Mouse (Mus musculus): ENCODE measurements around the gene Map3k11. TPM values are rescaled to one million over a fixed set of nuclear protein-coding genes. Genes with fewer than 3 reads are reported as not detected.

Map3k11 gene
- polyA plus RNA-seq, 1 experiment = 19.0 TPM

DNA sequence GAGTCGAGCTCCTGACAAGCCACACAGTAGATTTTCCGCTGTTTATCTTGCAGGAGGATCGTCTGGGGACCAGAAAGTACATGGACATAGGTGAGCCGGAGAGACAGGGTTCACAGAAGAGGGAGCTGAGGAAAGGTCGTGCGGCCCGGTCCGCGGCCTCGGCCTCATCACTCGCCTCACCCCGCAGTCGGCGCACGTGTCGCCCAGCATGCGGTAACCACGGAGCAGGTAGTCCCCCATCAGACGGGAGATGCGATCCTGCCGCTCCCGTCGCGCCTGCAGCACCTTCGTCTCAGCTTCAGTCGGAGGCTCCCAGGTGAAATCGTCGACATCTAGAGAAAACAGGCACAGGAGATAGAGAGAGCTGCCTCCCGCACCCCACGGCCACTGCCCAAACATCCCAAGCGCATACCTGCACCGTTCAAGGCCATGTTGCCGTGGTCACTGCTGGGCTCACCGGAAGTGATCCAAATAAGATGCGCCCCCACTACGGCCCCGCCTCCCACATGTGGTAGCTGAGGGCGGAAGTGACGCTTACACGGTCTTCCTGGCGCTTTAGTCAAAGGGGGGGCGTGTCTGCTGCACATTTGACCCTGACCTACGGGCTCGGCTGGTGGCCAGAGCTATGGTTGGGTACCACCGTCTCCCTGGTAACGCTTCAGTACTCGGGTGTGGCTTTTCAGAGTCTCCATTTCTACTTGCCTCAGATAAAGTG, 42.9 kb downstream of the Map3k11 start:
- Histone ChIP-seq H3K4me2 (ENCODE audit: low read depth) (peak overlapping the region; percentile 92), H3K27me3 (ENCODE audit: control insufficient read depth, insufficient read depth, insufficient read length) (peaks cover under 1% of the 10 kb centered on the region), H3K36me3 (ENCODE audit: control insufficient read depth, insufficient read depth) (no peaks in the 10 kb centered on the region), H3K4me3 (peak overlapping the region; percentile 61), H3K79me2 (ENCODE audit: control insufficient read depth, insufficient read depth) (peaks cover 38% of the 10 kb centered on the region), H3ac (ENCODE audit: control insufficient read depth, insufficient read length) (peak overlapping the region; percentile 27)
- TF ChIP-seq MYOD1 (IDR thresholded peaks at IDR 0.05; ENCODE audit: control insufficient read depth in 1 of 3, insufficient read length in 2 of 3, low read depth in 2 of 3) = peak in 1 of 3 experiments; percentile 12
- peak; percentile 87 for TF ChIP-seq USF1 (IDR thresholded peaks at IDR 0.05; ENCODE audit: low read depth)
- TF ChIP-seq CEBPB (IDR thresholded peaks at IDR 0.05; ENCODE audit: insufficient read depth, poor library complexity, severe bottlenecking) = no peak
- peak; percentile 17 for TF ChIP-seq MAX (IDR thresholded peaks at IDR 0.05; ENCODE audit: low read depth)
- TF ChIP-seq MYOG (IDR thresholded peaks at IDR 0.05; ENCODE audit: control insufficient read depth in 1 of 3, insufficient read depth in 1 of 3, insufficient read length in 2 of 3, low read depth in 2 of 3) = peak in 1 of 3 experiments; percentile 26
- no peak for TF ChIP-seq TCF12 (IDR thresholded peaks at IDR 0.05; ENCODE audit: insufficient read depth, poor library complexity, severe bottlenecking)
- TF ChIP-seq POLR2A (IDR thresholded peaks at IDR 0.05; ENCODE audit: insufficient read length, low read depth) = peak; percentile 90
- no peak for TF ChIP-seq TCF3 (IDR thresholded peaks at IDR 0.05; ENCODE audit: insufficient read length, low read depth)
- TF ChIP-seq E2F4 (IDR thresholded peaks at IDR 0.05; ENCODE audit: insufficient read depth) = peak; percentile 87
- no peak for TF ChIP-seq REST (IDR thresholded peaks at IDR 0.05; ENCODE audit: insufficient read depth, insufficient read length)
- peak; percentile 86 for TF ChIP-seq POLR2AphosphoS2 (IDR thresholded peaks at IDR 0.05; ENCODE audit: insufficient read length, low read depth)
- TF ChIP-seq SRF (IDR thresholded peaks at IDR 0.05; ENCODE audit: control insufficient read depth, insufficient read length, low read depth) = peak; percentile 87

- H3K36me3 ChIP-seq (ENCODE audit: control insufficient read depth, insufficient read depth) = no peaks in the 10 kb centered on the region
These were observed 45.8 kb downstream of the Map3k11 start for GRCm38 (mm10) chr19:5734325-5734724.

DNA sequence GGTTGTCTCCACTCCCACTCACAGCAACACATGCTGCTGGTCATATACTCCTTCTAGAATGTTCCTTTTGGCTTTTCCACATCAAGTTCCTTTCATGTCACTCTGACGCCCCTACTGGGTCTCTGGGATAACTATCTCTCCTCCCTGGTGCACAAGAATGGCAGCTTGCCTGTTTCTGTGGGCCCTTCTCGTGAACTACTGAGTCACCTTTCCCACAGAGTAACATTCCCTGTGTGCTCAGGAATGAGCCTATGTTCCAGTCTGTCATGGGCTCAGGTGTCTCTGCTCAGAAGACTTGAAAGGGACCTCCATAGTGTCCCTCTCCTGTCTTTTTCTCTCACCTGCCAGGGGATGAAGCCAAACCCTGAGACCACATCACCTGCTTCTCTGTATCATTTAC, 50.9 kb downstream of the Map3k11 start:
- Histone ChIP-seq H3K4me2 (ENCODE audit: low read depth) (no peak overlapping the region), H3K4me3 (no peak overlapping the region), H3ac (ENCODE audit: control insufficient read depth, insufficient read length) (no peak overlapping the region), H3K27me3 (ENCODE audit: control insufficient read depth, insufficient read depth, insufficient read length) (peaks cover 9% of the 10 kb centered on the region), H3K79me2 (ENCODE audit: control insufficient read depth, insufficient read depth) (peaks cover 15% of the 10 kb centered on the region), H3K36me3 (ENCODE audit: control insufficient read depth, insufficient read depth) (no peaks in the 10 kb centered on the region)
- TF ChIP-seq TCF3 (IDR thresholded peaks at IDR 0.05; ENCODE audit: insufficient read length, low read depth) (no peak), CEBPB (IDR thresholded peaks at IDR 0.05; ENCODE audit: insufficient read depth, poor library complexity, severe bottlenecking) (no peak), MAX (IDR thresholded peaks at IDR 0.05; ENCODE audit: low read depth) (no peak), SRF (IDR thresholded peaks at IDR 0.05; ENCODE audit: control insufficient read depth, insufficient read length, low read depth) (no peak), POLR2A (IDR thresholded peaks at IDR 0.05; ENCODE audit: insufficient read length, low read depth) (no peak), POLR2AphosphoS2 (IDR thresholded peaks at IDR 0.05; ENCODE audit: insufficient read length, low read depth) (no peak), E2F4 (IDR thresholded peaks at IDR 0.05; ENCODE audit: insufficient read depth) (no peak), MYOG (IDR thresholded peaks at IDR 0.05; ENCODE audit: control insufficient read depth in 1 of 3, insufficient read depth in 1 of 3, insufficient read length in 2 of 3, low read depth in 2 of 3) (no peak), MYOD1 (IDR thresholded peaks at IDR 0.05; ENCODE audit: control insufficient read depth in 1 of 3, insufficient read length in 2 of 3, low read depth in 2 of 3) (no peak), TCF12 (IDR thresholded peaks at IDR 0.05; ENCODE audit: insufficient read depth, poor library complexity, severe bottlenecking) (no peak), REST (IDR thresholded peaks at IDR 0.05; ENCODE audit: insufficient read depth, insufficient read length) (no peak), USF1 (IDR thresholded peaks at IDR 0.05; ENCODE audit: low read depth) (no peak)

More at GRCm38 (mm10) chr19:5734325-5734724, 45.8 kb downstream of the Map3k11 start:
- TF ChIP-seq POLR2AphosphoS2 (IDR thresholded peaks at IDR 0.05; ENCODE audit: insufficient read length, low read depth) = no peak
- no peak for TF ChIP-seq CEBPB (IDR thresholded peaks at IDR 0.05; ENCODE audit: insufficient read depth, poor library complexity, severe bottlenecking)
- no peak for TF ChIP-seq TCF12 (IDR thresholded peaks at IDR 0.05; ENCODE audit: insufficient read depth, poor library complexity, severe bottlenecking)
- no peak for TF ChIP-seq POLR2A (IDR thresholded peaks at IDR 0.05; ENCODE audit: insufficient read length, low read depth)
- TF ChIP-seq MYOG (IDR thresholded peaks at IDR 0.05; ENCODE audit: control insufficient read depth in 1 of 3, insufficient read depth in 1 of 3, insufficient read length in 2 of 3, low read depth in 2 of 3) = no peak
- TF ChIP-seq MYOD1 (IDR thresholded peaks at IDR 0.05; ENCODE audit: control insufficient read depth in 1 of 3, insufficient read length in 2 of 3, low read depth in 2 of 3) = no peak
- TF ChIP-seq TCF3 (IDR thresholded peaks at IDR 0.05; ENCODE audit: insufficient read length, low read depth) = no peak
- no peak for TF ChIP-seq SRF (IDR thresholded peaks at IDR 0.05; ENCODE audit: control insufficient read depth, insufficient read length, low read depth)
- TF ChIP-seq USF1 (IDR thresholded peaks at IDR 0.05; ENCODE audit: low read depth) = no peak
- TF ChIP-seq MAX (IDR thresholded peaks at IDR 0.05; ENCODE audit: low read depth) = no peak
- TF ChIP-seq E2F4 (IDR thresholded peaks at IDR 0.05; ENCODE audit: insufficient read depth) = no peak
- TF ChIP-seq REST (IDR thresholded peaks at IDR 0.05; ENCODE audit: insufficient read depth, insufficient read length) = no peak
- Histone ChIP-seq H3K4me2 (ENCODE audit: low read depth) (no peak overlapping the region), H3ac (ENCODE audit: control insufficient read depth, insufficient read length) (no peak overlapping the region), H3K79me2 (ENCODE audit: control insufficient read depth, insufficient read depth) (peaks cover 10% of the 10 kb centered on the region), H3K27me3 (ENCODE audit: control insufficient read depth, insufficient read depth, insufficient read length) (peaks cover 9% of the 10 kb centered on the region), H3K4me3 (no peak overlapping the region)

- TF ChIP-seq MAX (IDR thresholded peaks at IDR 0.05; ENCODE audit: low read depth) (no peak), TCF12 (IDR thresholded peaks at IDR 0.05; ENCODE audit: insufficient read depth, poor library complexity, severe bottlenecking) (no peak), REST (IDR thresholded peaks at IDR 0.05; ENCODE audit: insufficient read depth, insufficient read length) (no peak), MYOG (IDR thresholded peaks at IDR 0.05; ENCODE audit: control insufficient read depth in 1 of 3, insufficient read depth in 1 of 3, insufficient read length in 2 of 3, low read depth in 2 of 3) (peak in 1 of 3 experiments; percentile 16)
- peaks cover 19% of the 10 kb centered on the region for H3K79me2 ChIP-seq (ENCODE audit: control insufficient read depth, insufficient read depth)
- H3K4me2 ChIP-seq (ENCODE audit: low read depth) = peak within 1 kb of the TSS; percentile 91
- no peaks in the 10 kb centered on the region for H3K36me3 ChIP-seq (ENCODE audit: control insufficient read depth, insufficient read depth)
- H3ac ChIP-seq (ENCODE audit: control insufficient read depth, insufficient read length) = peak within 1 kb of the TSS; percentile 50
- peaks cover 9% of the 10 kb centered on the region for H3K27me3 ChIP-seq (ENCODE audit: control insufficient read depth, insufficient read depth, insufficient read length)
- H3K4me3 ChIP-seq = peak within 1 kb of the TSS; percentile 76
These were observed 52.1 kb downstream of the Map3k11 start, which contains the start of gene Ltbp3 for GRCm38 (mm10) chr19:5740320-5741317. Ltbp3 (plus strand) TSS chr19:5740904.
